Mouse (Mus musculus): ENCODE measurements around the gene Selenop.

Gene Selenop

GRCm38 (mm10) chr15:3264828-3265227, 3.5 kb upstream of the Selenop start:
- in situ Hi-C loops (cut with MboI; ENCODE audit: low pct_unique_long_range_greater_than_20kb in 1 of 2, low sequenced_read_pairs in 2 of 2, unreplicated experiment in 1 of 2), result no loop called here

- in situ Hi-C loops (cut with MboI; ENCODE audit: low pct_unique_long_range_greater_than_20kb in 1 of 2, low sequenced_read_pairs in 2 of 2, unreplicated experiment in 1 of 2), result no loop called here
Measured at GRCm38 (mm10) chr15:3269496-3269895, 1.1 kb downstream of the Selenop start.

GRCm38 (mm10) chr15:3269996-3270645, 1.8 kb downstream of the Selenop start:
- in situ Hi-C loops (cut with MboI; ENCODE audit: low pct_unique_long_range_greater_than_20kb in 1 of 2, low sequenced_read_pairs in 2 of 2, unreplicated experiment in 1 of 2), result no loop called here

- in situ Hi-C loops (cut with MboI; ENCODE audit: low pct_unique_long_range_greater_than_20kb in 1 of 2, low sequenced_read_pairs in 2 of 2, unreplicated experiment in 1 of 2), result no loop called here
Measured at GRCm38 (mm10) chr15:3270646-3271077, 2.3 kb downstream of the Selenop start.

- in situ Hi-C loops (cut with MboI; ENCODE audit: low pct_unique_long_range_greater_than_20kb in 1 of 2, low sequenced_read_pairs in 2 of 2, unreplicated experiment in 1 of 2), result no loop called here
Measured at GRCm38 (mm10) chr15:3271216-3271615, 2.9 kb downstream of the Selenop start.

- in situ Hi-C loops (cut with MboI; ENCODE audit: low pct_unique_long_range_greater_than_20kb in 1 of 2, low sequenced_read_pairs in 2 of 2, unreplicated experiment in 1 of 2), result no loop called here
Measured at GRCm38 (mm10) chr15:3273191-3273590, 4.8 kb downstream of the Selenop start.

GRCm38 (mm10) chr15:3277391-3277790, 9.0 kb downstream of the Selenop start:
- in situ Hi-C loops (cut with MboI; ENCODE audit: low pct_unique_long_range_greater_than_20kb in 1 of 2, low sequenced_read_pairs in 2 of 2, unreplicated experiment in 1 of 2), result no loop called here

GRCm38 (mm10) chr15:3279242-3279641, 10.9 kb downstream of the Selenop start:
- in situ Hi-C loops (cut with MboI; ENCODE audit: low pct_unique_long_range_greater_than_20kb in 1 of 2, low sequenced_read_pairs in 2 of 2, unreplicated experiment in 1 of 2), result no loop called here

GRCm38 (mm10) chr15:3281216-3281615, 12.9 kb downstream of the Selenop start:
- in situ Hi-C loops (cut with MboI; ENCODE audit: low pct_unique_long_range_greater_than_20kb in 1 of 2, low sequenced_read_pairs in 2 of 2, unreplicated experiment in 1 of 2), result no loop called here

- in situ Hi-C loops (cut with MboI; ENCODE audit: low pct_unique_long_range_greater_than_20kb in 1 of 2, low sequenced_read_pairs in 2 of 2, unreplicated experiment in 1 of 2), result no loop called here
Measured at GRCm38 (mm10) chr15:3281737-3282136, 13.4 kb downstream of the Selenop start.

GRCm38 (mm10) chr15:3286032-3286431, 17.7 kb downstream of the Selenop start:
- in situ Hi-C loops (cut with MboI; ENCODE audit: low pct_unique_long_range_greater_than_20kb in 1 of 2, low sequenced_read_pairs in 2 of 2, unreplicated experiment in 1 of 2), result no loop called here

- in situ Hi-C loops (cut with MboI; ENCODE audit: low pct_unique_long_range_greater_than_20kb in 1 of 2, low sequenced_read_pairs in 2 of 2, unreplicated experiment in 1 of 2), result no loop called here
Measured at GRCm38 (mm10) chr15:3290435-3290834, 22.1 kb downstream of the Selenop start.

- in situ Hi-C loops (cut with MboI; ENCODE audit: low pct_unique_long_range_greater_than_20kb in 1 of 2, low sequenced_read_pairs in 2 of 2, unreplicated experiment in 1 of 2), result no loop called here
Measured at GRCm38 (mm10) chr15:3293477-3293876, 25.1 kb downstream of the Selenop start.

GRCm38 (mm10) chr15:3295986-3296385, 27.6 kb downstream of the Selenop start:
- in situ Hi-C loops (cut with MboI; ENCODE audit: low pct_unique_long_range_greater_than_20kb in 1 of 2, low sequenced_read_pairs in 2 of 2, unreplicated experiment in 1 of 2), result no loop called here

GRCm38 (mm10) chr15:3297615-3298014, 29.3 kb downstream of the Selenop start:
- in situ Hi-C loops (cut with MboI; ENCODE audit: low pct_unique_long_range_greater_than_20kb in 1 of 2, low sequenced_read_pairs in 2 of 2, unreplicated experiment in 1 of 2), result no loop called here

GRCm38 (mm10) chr15:3300361-3301100, 32.2 kb downstream of the Selenop start:
- in situ Hi-C loops (cut with MboI; ENCODE audit: low pct_unique_long_range_greater_than_20kb in 1 of 2, low sequenced_read_pairs in 2 of 2, unreplicated experiment in 1 of 2), result no loop called here

- in situ Hi-C loops (cut with MboI; ENCODE audit: low pct_unique_long_range_greater_than_20kb in 1 of 2, low sequenced_read_pairs in 2 of 2, unreplicated experiment in 1 of 2), result no loop called here
Measured at GRCm38 (mm10) chr15:3303426-3303825, 35.1 kb downstream of the Selenop start, which contains the start of gene Ccdc152. Ccdc152 (minus strand) TSS chr15:3303526.

GRCm38 (mm10) chr15:3309856-3310255, 41.5 kb downstream of the Selenop start:
- in situ Hi-C loops (cut with MboI; ENCODE audit: low pct_unique_long_range_greater_than_20kb in 1 of 2, low sequenced_read_pairs in 2 of 2, unreplicated experiment in 1 of 2), result no loop called here

- in situ Hi-C loops (cut with MboI; ENCODE audit: low pct_unique_long_range_greater_than_20kb in 1 of 2, low sequenced_read_pairs in 2 of 2, unreplicated experiment in 1 of 2), result no loop called here
Measured at GRCm38 (mm10) chr15:3312937-3313336, 44.6 kb downstream of the Selenop start.

GRCm38 (mm10) chr15:3316617-3317016, 48.3 kb downstream of the Selenop start:
- in situ Hi-C loops (cut with MboI; ENCODE audit: low pct_unique_long_range_greater_than_20kb in 1 of 2, low sequenced_read_pairs in 2 of 2, unreplicated experiment in 1 of 2), result no loop called here

Data from mouse embryonic stem cell (cell line).